Mouse (Mus musculus) heart, postnatal 0 days (tissue): ENCODE data around the gene Clspn.

Experiments
- CTCF ChIP-seq: IDR thresholded peaks from 2 replicates; pipeline ENCODE4 v1.5.1; 2016; ENCODE audit warnings: antibody characterized with exemption, control low read depth, low read depth
- EP300 ChIP-seq: IDR thresholded peaks from 2 replicates; pipeline ENCODE4 v1.6.1; 2016; ENCODE audit warnings: antibody characterized with exemption, low read depth

DNA sequence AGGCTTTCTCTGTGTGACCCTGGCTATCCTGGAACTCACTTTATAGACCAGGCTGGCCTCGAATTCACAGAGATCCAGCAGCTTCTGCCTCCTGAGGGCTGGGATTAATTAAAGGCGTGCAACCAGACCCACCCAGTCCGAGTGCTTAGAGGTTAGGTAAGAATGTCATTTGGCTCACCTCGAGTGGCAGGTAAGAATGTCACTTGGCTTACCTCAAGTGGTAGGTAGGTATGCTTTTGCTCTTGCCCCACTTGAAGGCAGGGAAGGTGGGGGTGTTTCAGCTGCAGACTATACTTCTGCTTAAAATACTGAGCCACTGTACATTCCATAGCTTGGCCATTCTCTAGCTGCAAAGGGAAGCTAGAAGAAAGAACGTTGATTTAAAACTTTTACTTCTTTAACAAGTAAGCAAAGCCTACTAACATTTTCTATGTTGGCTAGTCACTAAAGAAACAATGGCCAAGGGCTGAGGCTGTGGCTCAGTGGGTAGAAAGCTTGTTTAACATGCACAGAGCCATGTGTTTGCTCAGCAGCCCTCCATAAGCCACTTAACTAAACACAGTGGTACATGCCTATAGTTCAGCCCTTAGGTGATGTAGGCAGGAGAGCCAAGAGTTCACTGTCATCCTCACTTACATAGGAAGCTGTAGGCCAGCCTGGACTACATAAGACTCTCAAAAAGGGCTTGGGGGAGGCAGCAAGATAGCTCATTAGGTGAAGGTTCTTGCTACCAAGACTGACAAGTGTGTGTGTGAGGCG lies 44.2 kb upstream of the Clspn start:
- TF ChIP-seq EP300 (no peak), CTCF (no peak)
